Mouse (Mus musculus): ENCODE measurements around the gene Fibcd1.

Gene Fibcd1

DNA sequence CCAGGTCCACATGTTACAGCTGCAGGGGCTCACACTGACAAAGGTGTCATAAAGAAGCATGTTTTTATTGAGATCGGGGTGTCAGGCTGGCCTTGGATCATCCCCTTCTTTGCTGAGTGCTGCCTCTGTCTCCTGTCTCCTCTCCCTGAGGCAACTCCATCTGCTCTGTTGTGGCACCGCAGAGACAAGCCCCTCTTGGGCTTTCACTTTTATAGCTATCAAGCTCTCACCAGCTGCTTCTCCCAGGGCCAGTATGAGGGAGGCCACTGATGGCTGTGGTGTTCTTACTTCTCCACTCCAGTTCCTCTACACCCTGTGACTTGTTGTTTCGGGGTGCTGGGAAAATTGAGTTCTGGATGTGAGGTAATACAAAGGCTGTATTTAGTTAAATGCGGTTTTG, 76.7 kb downstream of the Fibcd1 start:
- ChIA-PET CTCF (interaction anchor here in 1 of 4 experiments (1.1 kb wide), 1 partner anchor 30 kb away, joined by 4 read pairs; no protein-coding TSS in a partner anchor), POLR2A (interaction anchor here in 3 of 4 experiments (0.6 to 1.4 kb wide), 6 partner anchors 10 to 1291 kb away, joined by 3 to 8 read pairs (median 4); partner anchors contain the start of gene Abl1 (in 1 of the 3))

DNA sequence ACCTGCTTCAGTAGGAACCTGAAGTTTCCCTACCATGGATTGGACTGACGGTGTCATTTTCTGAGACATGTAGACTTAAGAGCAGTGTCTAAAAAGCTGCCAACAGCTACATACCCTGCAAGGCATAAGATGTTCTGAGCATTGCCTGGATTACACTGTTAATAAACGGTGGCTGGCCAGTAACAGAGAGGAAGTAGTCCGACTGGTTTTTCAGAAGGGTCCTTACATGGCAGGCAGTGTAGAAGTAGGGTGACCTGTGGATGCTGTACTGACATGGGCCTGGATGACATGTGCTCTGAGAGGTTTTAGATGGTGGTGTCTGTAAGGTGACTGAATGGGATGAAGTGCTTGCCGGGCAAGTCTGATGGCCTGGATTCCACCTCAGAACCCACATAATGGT, 78.0 kb downstream of the Fibcd1 start:
- ChIA-PET CTCF (interaction anchor here in 2 of 4 experiments (0.7 to 1.1 kb wide), 2 partner anchors 17 to 294 kb away, joined by 3 read pairs; no protein-coding TSS in a partner anchor), POLR2A (interaction anchor here in 2 of 4 experiments (1.0 to 2.0 kb wide), 7 partner anchors 9 to 91 kb away, joined by 3 to 9 read pairs (median 3); no protein-coding TSS in a partner anchor)

DNA sequence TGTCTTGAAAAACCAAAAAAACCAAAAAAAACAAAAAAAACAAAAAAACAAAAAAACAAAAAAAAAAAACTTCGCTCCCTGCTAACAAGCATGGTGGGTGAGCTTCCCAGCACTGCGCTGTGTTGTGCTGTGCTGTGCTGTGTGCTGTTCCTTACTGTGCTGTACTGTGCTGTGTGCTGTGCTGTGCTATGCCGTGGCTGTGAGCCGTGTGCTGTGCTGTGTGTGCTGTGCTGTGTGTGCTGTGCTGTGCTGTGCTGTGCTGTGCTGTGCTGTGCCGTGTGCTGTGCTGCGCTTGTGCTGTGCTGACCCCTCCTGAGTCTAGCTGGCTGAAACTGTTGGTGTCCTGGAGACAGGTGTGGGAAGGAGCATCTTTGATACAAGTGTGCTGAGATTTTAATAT, 78.7 kb downstream of the Fibcd1 start:
- CTCF ChIA-PET: interaction anchor here in 2 of 4 experiments (0.5 to 1.1 kb wide), 3 partner anchors 18 to 293 kb away, joined by 3 read pairs; no protein-coding TSS in a partner anchor
- POLR2A ChIA-PET: interaction anchor here in 2 of 4 experiments (0.5 to 2.0 kb wide), 12 partner anchors 8 to 92 kb away, joined by 3 to 9 read pairs (median 4); partner anchors contain the start of gene Abl1 (in 1 of the 2)
